Mouse (Mus musculus) lung, embryonic 16.5 days (tissue): ENCODE results near the gene Olfr374. TPM values are rescaled to one million over a fixed set of nuclear protein-coding genes. Genes with fewer than 3 reads are reported as not detected.
"Not testable (repeated sequence)": the region's sequence is repeated elsewhere in the genome, so short reads cannot be mapped to it uniquely, and the experiment has no call there.

Experiments
- ATAC-seq: fragments of 200-750 bp; cut with Nextera tagmentation; 2 replicates; pipeline ENCODE4 v1.8.0; 2017; ENCODE audit warnings: low read depth, mild to moderate bottlenecking, moderate library complexity
- H3K27ac ChIP-seq: fragments of 300-500 bp; sonication (generic); 2 replicates; pipeline ENCODE4 v1.5.1; 2014; ENCODE audit warnings: mild to moderate bottlenecking, control low read depth, low read length
- H3K27me3 ChIP-seq: fragments of 300-500 bp; sonication (generic); 2 replicates; pipeline ENCODE4 v1.6.1; 2014; ENCODE audit warnings: low read depth, low read length, mixed read lengths; ENCODE audit not compliant: control insufficient read depth, insufficient read depth
- H3K36me3 ChIP-seq: fragments of 300-500 bp; sonication (generic); 2 replicates; pipeline ENCODE4 v1.6.1; 2014; ENCODE audit warnings: low read length; ENCODE audit not compliant: control insufficient read depth, insufficient read depth
- H3K4me1 ChIP-seq: fragments of 300-500 bp; sonication (generic); replicated peaks from 2 replicates; pipeline ENCODE4 v1.6.1; 2014; ENCODE audit warnings: low read length, mixed read lengths; ENCODE audit not compliant: control insufficient read depth, insufficient read depth
- H3K4me2 ChIP-seq: fragments of 300-500 bp; sonication (generic); 2 replicates; pipeline ENCODE4 v1.6.1; 2014; ENCODE audit warnings: low read depth, low read length, control low read depth
- H3K4me3 ChIP-seq: fragments of 300-500 bp; sonication (generic); 2 replicates; pipeline ENCODE4 v1.5.1; 2014; ENCODE audit warnings: mild to moderate bottlenecking, low read length, control low read depth
- H3K9ac ChIP-seq: fragments of 300-500 bp; sonication (generic); 2 replicates; pipeline ENCODE4 v1.6.1; 2014; ENCODE audit warnings: low read length, control low read depth
- H3K9me3 ChIP-seq: fragments of 300-500 bp; sonication (generic); 2 replicates; pipeline ENCODE4 v1.6.1; 2016; ENCODE audit warnings: low read length; ENCODE audit not compliant: control insufficient read depth
- WGBS: fragments of 180-500 bp; shearing (Covaris S2); extraction: QIAGEN DNeasy Blood & Tissue Kit; methylation state at CpG from one replicate; pipeline ENCODE4 v1.1.7; 2014; 5-methylcytosine and 5-hydroxymethylcytosine counted together
- polyA plus RNA-seq: library from polyadenylated mRNA; unstranded; fragments of >200 nt; fragmentation: Nextera tagmentation; extraction: Ambion mirVana; gene quantifications from 2 replicates; pipeline ENCODE4 v1.2.1, GENCODE M21; 2015

Gene Olfr374
- polyA plus RNA-seq: not detected in 2 replicates

- Histone ChIP-seq H3K4me3 (no peak within 1 kb of the TSS), H3K4me2 (no peak within 1 kb of the TSS), H3K9ac (no peak within 1 kb of the TSS), H3K36me3 (no peaks in the 10 kb centered on the region), H3K4me1 (no peaks in the 10 kb centered on the region), H3K27ac (no peak within 1 kb of the TSS), H3K27me3 (no peaks in the 10 kb centered on the region), H3K9me3 (0 out of 2 replicates have a peak, but pooled peaks cover 4% of the 10 kb centered on the region)
- no peak for ATAC-seq
- WGBS: 92% methylated on average over 3 of the region's 3 CpGs
Observed at GRCm38 (mm10) chr8:72106740-72107139, at the start of gene Olfr374. Gene Olfr374 (plus strand): TSS chr8:72107040.

DNA sequence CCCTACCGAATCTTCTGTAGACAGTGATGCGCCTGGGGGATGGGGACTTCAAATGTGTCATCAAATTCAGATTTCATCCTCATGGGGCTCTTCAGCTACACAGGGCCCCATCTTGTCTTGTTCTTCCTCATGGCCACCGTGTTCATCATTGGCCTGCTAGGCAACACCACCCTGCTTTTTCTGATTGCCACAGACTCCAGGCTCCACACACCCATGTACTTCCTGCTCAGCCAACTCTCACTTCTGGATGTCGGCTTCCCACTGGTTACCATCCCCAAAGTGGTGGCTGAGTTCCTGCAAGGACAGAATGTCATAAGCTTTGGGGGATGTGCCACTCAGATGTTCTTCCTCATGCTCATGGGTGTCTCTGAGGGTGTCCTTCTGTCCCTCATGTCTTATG, 49.2 kb upstream of the Olfr374 start:
- not testable (repeated sequence) for H3K4me2 ChIP-seq, H3K9me3 ChIP-seq, H3K9ac ChIP-seq, H3K27ac ChIP-seq, H3K27me3 ChIP-seq, H3K36me3 ChIP-seq, H3K4me3 ChIP-seq, ATAC-seq, H3K4me1 ChIP-seq
- WGBS: 89% methylated on average over 3 of the region's 4 CpGs

DNA sequence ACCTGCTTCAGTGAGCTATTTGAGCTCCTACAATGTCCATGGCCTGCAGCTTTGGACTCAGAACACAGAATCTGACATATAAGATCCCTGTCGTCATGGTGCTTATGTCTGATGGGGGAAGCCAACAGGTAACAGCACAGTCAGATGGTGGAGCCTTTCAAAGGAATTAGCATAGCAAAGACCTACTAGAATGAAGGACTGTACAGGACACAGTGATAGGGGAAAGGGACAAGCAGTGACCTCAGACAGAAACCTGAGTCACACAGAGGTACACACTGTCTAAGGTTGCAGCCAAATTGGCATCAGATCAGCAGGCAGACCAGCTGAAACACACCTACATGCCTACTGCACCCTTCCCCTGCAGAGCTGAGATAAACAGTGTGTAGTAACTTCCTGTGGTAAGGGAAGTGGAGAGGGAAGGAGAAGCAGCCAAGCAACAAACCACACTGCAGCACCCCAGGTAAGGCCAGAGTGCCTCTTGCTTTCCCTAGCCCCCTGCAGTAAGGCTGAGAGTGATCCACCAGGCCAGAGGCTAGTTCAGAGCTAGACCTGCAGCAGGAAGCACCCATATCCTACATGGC, 39.9 kb upstream of the Olfr374 start:
- ATAC-seq, H3K4me1 ChIP-seq, H3K36me3 ChIP-seq, H3K4me3 ChIP-seq, H3K9ac ChIP-seq, H3K27me3 ChIP-seq, H3K9me3 ChIP-seq, H3K27ac ChIP-seq, H3K4me2 ChIP-seq: not testable (repeated sequence)
- 81% methylated on average over 1 of the region's 1 CpGs for WGBS

DNA sequence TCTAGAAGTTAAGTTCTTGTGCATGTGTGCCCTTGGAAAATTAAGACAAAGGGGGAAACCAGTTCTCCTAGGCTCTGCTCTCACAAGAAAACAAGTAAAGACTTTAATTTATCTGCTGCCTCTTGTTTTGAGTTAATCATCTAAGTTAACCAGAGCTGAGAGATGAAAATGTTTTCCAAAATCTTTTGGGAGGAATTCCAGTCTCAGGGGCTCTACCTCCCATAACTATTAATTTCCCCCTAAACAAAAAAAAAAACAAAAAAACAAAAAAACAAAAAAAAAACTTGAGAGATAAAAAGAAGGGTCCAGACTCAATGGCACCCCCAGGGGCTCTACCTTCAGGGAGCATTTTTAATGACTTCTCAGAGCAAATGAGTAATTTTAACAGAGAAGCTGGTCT, 24.0 kb upstream of the Olfr374 start, which contains the start of gene Olfr373:
TSS of gene Olfr373 (plus strand) at position 301 of the 400 bp plus-strand sequence.
- H3K27me3 ChIP-seq, H3K36me3 ChIP-seq, H3K4me3 ChIP-seq, H3K9ac ChIP-seq, H3K4me1 ChIP-seq, H3K4me2 ChIP-seq, H3K27ac ChIP-seq, ATAC-seq, H3K9me3 ChIP-seq: not testable (repeated sequence)

DNA sequence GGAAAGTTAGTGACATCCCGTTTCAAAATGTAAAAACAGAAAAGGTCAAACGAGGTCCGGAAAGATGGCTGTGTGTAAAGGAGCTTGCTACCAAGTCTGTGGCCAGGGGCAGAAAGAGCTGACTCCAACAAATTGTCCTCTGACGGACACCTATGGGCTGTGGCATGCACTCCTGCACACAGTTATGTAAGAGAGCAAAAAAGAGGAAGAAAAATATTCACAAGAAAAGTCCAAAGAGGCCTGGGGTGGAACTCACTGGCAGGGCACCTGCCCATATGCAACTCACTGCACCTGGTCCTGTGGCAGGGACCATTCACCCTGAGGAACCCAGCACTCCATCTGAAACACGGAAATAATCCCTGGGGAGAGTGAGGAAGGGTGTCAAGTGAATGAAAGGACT, 22.1 kb upstream of the Olfr374 start:
- Histone ChIP-seq H3K9me3 (no peaks in the 10 kb centered on the region), H3K4me3 (no peak overlapping the region), H3K4me1 (no peaks in the 10 kb centered on the region), H3K4me2 (no peak overlapping the region), H3K27me3 (no peaks in the 10 kb centered on the region), H3K27ac (no peak overlapping the region), H3K36me3 (no peaks in the 10 kb centered on the region), H3K9ac (no peak overlapping the region)
- no peak for ATAC-seq
- 56% methylated on average over 5 of the region's 5 CpGs for WGBS

- H3K27ac ChIP-seq, H3K4me1 ChIP-seq, H3K36me3 ChIP-seq, ATAC-seq, H3K4me3 ChIP-seq, H3K4me2 ChIP-seq, H3K9ac ChIP-seq, H3K9me3 ChIP-seq, H3K27me3 ChIP-seq: not testable (repeated sequence)
- WGBS: 75% methylated on average over 3 of the region's 3 CpGs
Observed at GRCm38 (mm10) chr8:72087611-72088010, 19.2 kb upstream of the Olfr374 start.

GRCm38 (mm10) chr8:72096721-72097120, 10.1 kb upstream of the Olfr374 start:
- not testable (repeated sequence) for ATAC-seq, H3K9me3 ChIP-seq, H3K27ac ChIP-seq

GRCm38 (mm10) chr8:72099377-72100103, 7.3 kb upstream of the Olfr374 start:
- H3K27ac ChIP-seq, H3K27me3 ChIP-seq, H3K4me1 ChIP-seq, H3K4me3 ChIP-seq, ATAC-seq, H3K9ac ChIP-seq, H3K36me3 ChIP-seq, H3K4me2 ChIP-seq, H3K9me3 ChIP-seq: not testable (repeated sequence)
- WGBS: 49% methylated on average over 6 of the region's 7 CpGs

More at GRCm38 (mm10) chr8:72096721-72097120, 10.1 kb upstream of the Olfr374 start:
- not testable (repeated sequence) for H3K4me2 ChIP-seq, H3K4me1 ChIP-seq, H3K9ac ChIP-seq, H3K4me3 ChIP-seq, H3K36me3 ChIP-seq, H3K27me3 ChIP-seq

- Histone ChIP-seq H3K36me3 (no peaks in the 10 kb centered on the region), H3K27ac (no peak overlapping the region), H3K4me1 (no peaks in the 10 kb centered on the region), H3K9me3 (0 out of 2 replicates have a peak, but pooled peaks cover 4% of the 10 kb centered on the region), H3K9ac (no peak overlapping the region), H3K4me2 (no peak overlapping the region), H3K4me3 (no peak overlapping the region), H3K27me3 (no peaks in the 10 kb centered on the region)
- ATAC-seq: no peak
- WGBS: 17% methylated on average over 4 of the region's 4 CpGs
Observed at GRCm38 (mm10) chr8:72105165-72105564, 1.7 kb upstream of the Olfr374 start.
